Mouse (Mus musculus): Measurements from ENCODE around the gene Eif1b.
A peak's percentile ranks its signal among the peaks of the same experiment; 100 is the strongest.

DNA sequence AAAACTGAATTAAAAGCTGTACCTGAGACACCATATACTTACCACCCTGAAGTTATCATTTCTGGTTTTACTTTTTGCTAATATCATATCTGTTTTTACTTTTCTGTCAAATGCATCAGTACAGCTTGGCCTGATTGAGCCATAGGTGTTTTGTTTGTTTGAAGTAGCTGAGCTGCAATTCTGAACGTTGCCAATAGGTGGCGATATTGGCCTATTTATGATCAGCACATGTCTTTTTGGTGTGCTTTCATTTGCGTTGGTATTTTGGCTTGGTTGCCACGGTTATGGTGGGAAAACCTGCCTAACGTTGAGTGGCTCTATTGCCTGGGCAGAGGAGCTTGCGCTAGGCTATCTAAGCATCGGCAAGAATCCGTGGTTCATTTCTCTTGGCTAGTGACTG is 10.0 kb downstream of the Eif1b start:
- TF ChIP-seq CTCF (IDR thresholded peaks at IDR 0.05; ENCODE audit: low read depth) (peak; percentile 96), EP300 (optimal IDR thresholded peaks at IDR 0.05) (no peak)

Data from stomach, postnatal 0 days (tissue).